Mouse (Mus musculus): ENCODE results near the gene Xrn1. TPM values are rescaled to one million over a fixed set of nuclear protein-coding genes. Genes with fewer than 3 reads are reported as not detected.
"Not testable (repeated sequence)": the region's sequence is repeated elsewhere in the genome, so short reads cannot be mapped to it uniquely, and the experiment has no call there.

Gene Xrn1
- 10 to 100 TPM; 27.8 to 31.7 TPM for total RNA-seq (2021)

DNA sequence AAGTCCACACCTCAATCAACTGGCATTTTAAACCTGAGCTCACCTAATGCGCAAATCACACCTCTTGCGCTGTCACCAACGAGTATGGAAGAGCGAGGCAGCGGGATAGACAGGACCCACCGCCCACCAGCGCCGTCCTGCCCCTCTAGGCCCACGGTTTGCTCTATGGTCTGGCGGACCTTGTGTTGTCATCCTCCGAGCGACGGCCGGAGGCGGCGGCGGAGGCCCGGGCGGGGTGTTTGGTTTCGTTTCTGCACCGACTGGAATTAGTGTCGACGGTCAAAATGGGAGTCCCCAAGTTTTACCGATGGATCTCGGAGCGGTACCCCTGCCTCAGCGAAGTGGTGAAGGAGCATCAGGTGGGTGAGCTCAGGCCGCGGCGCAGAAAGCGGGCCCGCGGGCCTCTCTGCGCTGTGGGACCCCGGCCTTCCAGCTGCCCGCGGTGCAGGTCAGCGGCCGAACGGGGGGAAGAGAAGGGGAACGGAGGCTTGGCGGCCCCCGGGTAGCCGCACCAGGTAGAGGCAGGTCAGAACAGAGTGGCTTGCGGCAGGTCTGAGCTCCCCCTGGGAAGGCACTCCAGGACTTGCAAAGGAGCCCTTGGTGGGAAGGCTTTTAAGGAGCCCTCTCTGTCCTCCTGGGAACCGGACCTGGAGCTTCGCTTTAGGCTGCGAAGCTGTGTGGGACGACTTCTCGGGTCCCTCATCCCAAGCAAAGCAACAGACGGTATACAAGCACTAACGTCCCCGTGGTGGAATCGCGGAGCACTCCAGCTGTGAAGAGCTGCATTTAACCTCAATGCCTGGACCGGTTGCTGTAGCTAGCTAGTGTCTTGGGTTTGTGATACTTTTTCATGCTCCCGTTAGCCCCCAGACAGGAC is at the start of gene Xrn1:
TSS of gene Xrn1 (plus strand) at position 176 of the 877 bp plus-strand sequence.
- intact Hi-C loops (cut with DNase I) = no loop called here
- peak; percentile 87 to 94 for DNase-seq (ENCODE audit: extremely low spot score in 1 of 2, low spot score in 2 of 2)

DNA sequence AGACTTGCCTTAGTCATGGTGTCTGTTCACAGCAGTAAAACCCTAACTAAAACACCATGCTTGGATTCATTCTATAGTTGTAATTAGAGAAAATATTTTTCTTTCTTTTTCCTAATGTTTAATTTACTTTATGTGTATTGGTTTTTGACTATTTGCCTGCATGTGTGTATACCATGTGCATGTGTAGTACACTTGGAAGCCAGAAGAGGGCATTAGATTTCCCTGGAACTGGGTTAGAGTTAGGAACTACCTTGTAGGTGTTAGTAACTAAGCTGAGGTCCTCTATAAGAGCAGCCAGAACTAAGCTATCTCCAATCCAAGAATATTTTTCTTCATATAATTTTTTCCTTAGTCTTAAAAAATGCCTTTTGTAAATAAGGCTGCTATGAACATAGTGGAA is 21.7 kb upstream of the Xrn1 start:
- intact Hi-C loops (cut with DNase I) = no loop called here
- no peak for DNase-seq (ENCODE audit: extremely low spot score in 1 of 2, low spot score in 2 of 2)

DNA sequence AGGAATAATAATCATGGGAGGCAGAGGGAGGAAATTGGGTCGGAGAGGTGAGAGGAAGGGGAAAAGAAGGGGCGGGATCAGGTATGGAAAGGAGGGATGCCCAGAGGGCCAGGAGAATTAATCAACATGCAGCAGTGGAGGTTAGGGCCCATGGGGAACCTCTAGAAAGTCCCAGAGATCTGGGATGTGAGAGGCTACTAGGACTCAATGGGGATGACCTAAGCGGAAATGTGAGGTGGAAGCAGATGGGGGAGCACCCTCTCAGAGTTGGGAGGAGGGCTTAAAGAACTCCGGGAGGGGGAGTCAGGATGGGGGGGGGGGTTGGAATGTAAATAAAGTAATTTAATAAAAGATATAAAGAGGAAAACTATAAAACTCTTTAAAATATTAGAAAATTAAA is 902 bp upstream of the Xrn1 start:
- no peak for DNase-seq (ENCODE audit: extremely low spot score in 1 of 2, low spot score in 2 of 2)
- intact Hi-C loops (cut with DNase I) = no loop called here

DNA sequence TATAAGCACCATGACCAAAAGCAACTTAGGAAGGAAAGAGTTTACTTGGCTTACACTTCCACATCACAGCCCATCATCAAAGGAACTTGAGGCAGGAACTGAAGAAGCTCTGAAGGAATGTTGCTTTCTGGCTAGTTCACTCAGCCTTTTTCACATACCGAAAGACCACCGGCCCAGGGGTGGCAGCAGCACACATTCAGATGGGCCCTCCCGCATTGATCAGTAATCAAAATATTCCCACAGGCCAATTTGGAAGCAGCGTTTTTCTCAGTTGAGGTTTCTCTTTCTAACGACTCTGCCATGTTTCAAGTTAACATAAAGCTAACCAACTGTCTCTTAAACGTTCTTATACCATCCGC is 355 bp upstream of the Xrn1 start:
- DNase-seq (ENCODE audit: extremely low spot score in 1 of 2, low spot score in 2 of 2) = peak; percentile 23 to 34
- intact Hi-C loops (cut with DNase I) = no loop called here

DNA sequence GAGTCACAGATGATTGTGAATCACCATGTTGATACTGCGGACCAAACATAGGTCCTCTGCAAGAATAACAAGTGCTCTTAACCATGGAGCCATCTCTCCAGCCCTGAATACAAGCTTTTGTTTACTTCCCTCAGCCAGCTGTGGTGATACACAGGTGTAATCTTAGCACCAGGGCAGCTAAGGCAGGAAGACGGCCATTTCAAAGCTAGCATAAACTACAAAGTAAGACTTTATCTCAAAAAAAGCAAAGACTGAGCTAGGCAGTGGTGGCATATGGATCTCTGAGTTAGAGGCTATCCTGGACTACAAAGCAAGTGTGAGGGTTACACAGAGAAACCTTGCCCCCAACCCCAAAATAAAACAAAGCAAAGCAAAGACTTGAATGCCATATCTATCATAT is 3.1 kb downstream of the Xrn1 start:
- no peak for DNase-seq (ENCODE audit: extremely low spot score in 1 of 2, low spot score in 2 of 2)
- intact Hi-C loops (cut with DNase I) = no loop called here

- intact Hi-C loops (cut with DNase I) = no loop called here
- no peak for DNase-seq (ENCODE audit: extremely low spot score in 1 of 2, low spot score in 2 of 2)
Measured at GRCm38 (mm10) chr9:95958041-95958730, 3.6 kb downstream of the Xrn1 start.

GRCm38 (mm10) chr9:95958731-95959105 is 4.2 kb downstream of the Xrn1 start:
- intact Hi-C loops (cut with DNase I); DNase-seq (ENCODE audit: extremely low spot score in 1 of 2, low spot score in 2 of 2): not testable (repeated sequence)

DNA sequence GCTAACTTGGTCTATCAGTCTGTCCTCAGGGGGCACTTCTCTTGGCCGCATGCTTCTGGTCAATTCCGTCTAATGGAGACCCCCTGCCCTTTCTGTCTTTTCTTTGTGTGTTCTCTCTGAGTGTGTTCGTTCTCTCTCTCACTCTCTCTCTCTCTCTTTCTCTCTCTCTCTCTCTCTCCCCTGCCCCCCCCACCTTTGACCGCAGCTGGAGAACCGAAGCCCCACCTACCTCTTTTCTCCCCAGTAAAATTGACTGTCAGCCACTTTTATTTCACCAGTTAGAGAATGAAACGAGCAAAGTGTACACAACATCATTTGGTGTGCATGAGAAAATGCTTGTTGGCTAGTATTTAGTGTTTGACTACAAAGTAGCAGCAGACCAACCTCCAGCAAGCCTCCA is 4.7 kb downstream of the Xrn1 start:
- no peak for DNase-seq (ENCODE audit: extremely low spot score in 1 of 2, low spot score in 2 of 2)
- intact Hi-C loops (cut with DNase I) = no loop called here

GRCm38 (mm10) chr9:95959732-95960428 is 5.3 kb downstream of the Xrn1 start:
- intact Hi-C loops (cut with DNase I) = no loop called here
- no peak for DNase-seq (ENCODE audit: extremely low spot score in 1 of 2, low spot score in 2 of 2)

DNA sequence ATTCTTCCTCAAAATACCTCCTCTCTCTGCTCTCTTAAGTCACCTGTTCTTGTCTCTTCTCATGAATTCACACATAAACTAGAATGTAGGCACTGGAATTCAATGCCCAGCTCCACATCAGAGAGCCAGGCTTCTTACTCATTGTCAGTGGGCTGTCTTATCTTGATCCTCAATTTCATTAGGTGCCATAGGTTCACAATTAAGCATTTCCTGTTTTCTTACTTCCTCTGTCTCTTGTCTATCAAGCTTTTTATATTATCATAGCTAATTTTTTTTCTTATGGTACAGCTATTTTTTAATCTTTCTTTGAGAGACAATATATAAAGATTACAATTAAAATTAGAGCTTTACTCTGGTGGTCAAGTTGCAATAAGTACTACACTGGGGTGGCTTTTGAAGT is 6.5 kb downstream of the Xrn1 start:
- intact Hi-C loops (cut with DNase I) = no loop called here
- no peak for DNase-seq (ENCODE audit: extremely low spot score in 1 of 2, low spot score in 2 of 2)

GRCm38 (mm10) chr9:95964037-95964436 is 9.5 kb downstream of the Xrn1 start:
- DNase-seq (ENCODE audit: extremely low spot score in 1 of 2, low spot score in 2 of 2) = no peak
- intact Hi-C loops (cut with DNase I) = no loop called here

- intact Hi-C loops (cut with DNase I) = no loop called here
- no peak for DNase-seq (ENCODE audit: extremely low spot score in 1 of 2, low spot score in 2 of 2)
Measured at GRCm38 (mm10) chr9:95978279-95978678, 23.7 kb downstream of the Xrn1 start.

DNA sequence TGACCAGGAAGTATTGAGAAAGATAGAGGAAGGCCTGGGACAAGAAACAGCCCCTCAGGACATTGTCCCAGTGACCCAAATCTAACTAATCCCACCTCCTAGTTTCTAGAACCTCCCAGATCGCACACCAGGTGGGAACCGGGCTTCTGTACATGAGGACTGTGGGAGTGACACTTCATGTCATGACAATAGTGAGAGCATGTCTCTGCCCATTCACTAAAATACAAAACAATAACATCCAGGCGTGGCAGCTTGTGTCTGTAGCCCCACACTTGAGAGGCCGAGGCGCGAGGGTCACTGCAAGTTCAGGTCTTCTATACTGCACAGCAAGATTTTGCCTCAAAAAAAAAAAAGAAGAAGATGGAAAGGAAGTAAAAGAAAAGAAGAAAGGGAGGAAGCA is 25.3 kb downstream of the Xrn1 start:
- DNase-seq (ENCODE audit: extremely low spot score in 1 of 2, low spot score in 2 of 2) = no peak
- intact Hi-C loops (cut with DNase I) = loop anchor here (10.0 kb wide), 1 partner anchor 495 kb away; no protein-coding TSS in a partner anchor

DNA sequence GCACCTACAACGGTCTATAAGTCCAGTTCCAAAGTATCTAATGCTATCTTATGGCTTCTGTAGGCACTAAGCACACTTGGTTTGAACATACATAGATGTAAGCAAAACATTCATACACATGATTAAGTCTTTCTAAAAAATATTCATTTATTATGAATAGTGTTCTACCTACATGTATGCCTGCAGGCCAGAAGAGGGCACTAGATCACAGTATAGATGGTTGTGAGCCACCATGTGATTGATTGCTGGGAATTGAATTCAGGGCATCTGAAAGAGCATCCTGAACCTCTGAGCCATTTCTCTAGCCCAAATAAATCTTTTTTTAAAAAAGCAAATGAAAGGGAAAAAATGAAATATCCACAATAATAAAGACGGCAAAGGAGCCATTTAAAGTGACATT is 37.7 kb downstream of the Xrn1 start:
- intact Hi-C loops (cut with DNase I) = no loop called here
- DNase-seq (ENCODE audit: extremely low spot score in 1 of 2, low spot score in 2 of 2) = no peak

GRCm38 (mm10) chr9:96004455-96004854 is 49.9 kb downstream of the Xrn1 start:
- intact Hi-C loops (cut with DNase I) = no loop called here
- DNase-seq (ENCODE audit: extremely low spot score in 1 of 2, low spot score in 2 of 2) = no peak

GRCm38 (mm10) chr9:96010664-96011063 is 56.1 kb downstream of the Xrn1 start:
- no peak for DNase-seq (ENCODE audit: extremely low spot score in 1 of 2, low spot score in 2 of 2)
- intact Hi-C loops (cut with DNase I) = no loop called here

DNA sequence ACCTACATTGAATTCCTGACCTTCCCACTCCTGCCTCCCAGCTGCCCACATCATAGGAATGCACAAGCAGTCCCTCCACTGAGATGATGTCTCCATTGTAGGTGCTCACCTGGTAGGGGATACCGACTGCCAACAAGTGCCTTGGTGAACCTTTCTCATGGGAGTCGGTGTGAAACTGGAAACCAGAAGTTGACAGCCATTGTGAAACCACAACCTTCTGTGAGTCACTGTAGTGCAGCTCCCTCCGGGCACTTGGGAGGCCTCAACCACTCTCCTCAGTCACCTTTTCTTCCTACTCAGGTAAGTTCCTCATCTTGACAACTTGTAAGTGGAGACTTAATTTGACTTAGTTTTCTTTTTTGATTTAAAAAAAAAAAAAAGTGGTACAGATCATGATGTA is 69.4 kb downstream of the Xrn1 start:
- no peak for DNase-seq (ENCODE audit: extremely low spot score in 1 of 2, low spot score in 2 of 2)
- intact Hi-C loops (cut with DNase I) = no loop called here

- intact Hi-C loops (cut with DNase I) = no loop called here
- DNase-seq (ENCODE audit: extremely low spot score in 1 of 2, low spot score in 2 of 2) = no peak
Measured at GRCm38 (mm10) chr9:96027913-96028312, 73.4 kb downstream of the Xrn1 start.

DNA sequence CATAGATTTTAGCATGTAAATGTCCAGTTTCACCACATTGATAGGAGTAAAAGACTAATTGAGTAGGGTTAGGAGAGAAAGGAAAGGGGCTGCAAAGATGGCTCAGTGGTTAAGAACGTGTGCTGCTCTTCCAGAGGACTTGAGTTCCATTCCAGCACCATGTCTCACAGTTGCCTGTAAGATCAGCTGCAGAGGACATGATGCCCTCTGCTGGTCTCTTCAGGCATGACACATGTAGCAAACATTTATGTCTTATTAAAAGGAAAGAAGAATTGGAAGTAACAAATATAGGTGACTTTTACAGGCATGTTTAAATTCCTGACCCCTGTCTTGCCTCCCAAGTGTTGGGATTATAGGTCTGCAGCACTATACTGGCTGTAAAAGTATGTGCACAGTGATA is 74.3 kb downstream of the Xrn1 start:
- intact Hi-C loops (cut with DNase I) = no loop called here

GRCm38 (mm10) chr9:96029886-96030285 is 75.3 kb downstream of the Xrn1 start:
- intact Hi-C loops (cut with DNase I) = no loop called here
- no peak for DNase-seq (ENCODE audit: extremely low spot score in 1 of 2, low spot score in 2 of 2)

More for the DNA sequence above, 74.3 kb downstream of the Xrn1 start:
- peak in 1 of 2 experiments; percentile 26 for DNase-seq (ENCODE audit: extremely low spot score in 1 of 2, low spot score in 2 of 2)
